Mouse (Mus musculus) MEL (cell line): Measurements from ENCODE around the gene Cdh13. TPM values are rescaled to one million over a fixed set of nuclear protein-coding genes. Genes with fewer than 3 reads are reported as not detected.

ENCODE experiments used
- DNase-seq: peaks from one replicate; pipeline ENCODE4 v3.0.0; 2011; ENCODE audit warnings: low read depth, low spot score
- H3K27ac ChIP-seq: 2 replicates; pipeline ENCODE4 v1.5.1; 2012; ENCODE audit warnings: low read depth, mild to moderate bottlenecking, control low read depth, low read length, moderate library complexity; ENCODE audit not compliant: control insufficient read depth
- H3K27me3 ChIP-seq, 2 experiments: fragments of 150-350 bp in 1 of 2; sonication (generic) in 1 of 2; 2 replicates each; pipeline ENCODE4 v1.6.1; 2012; ENCODE audit warnings: low read length in 2 of 2, mild to moderate bottlenecking in 2 of 2, improper control_type of control experiment in 1 of 2, moderate library complexity in 1 of 2; ENCODE audit not compliant: insufficient read depth in 2 of 2, control insufficient read depth in 1 of 2
- H3K36me3 ChIP-seq, 2 experiments: 2 replicates each; pipeline ENCODE4 v1.6.1; 2012 to 2014; ENCODE audit warnings: low read length in 2 of 2, improper control_type of control experiment in 1 of 2, inconsistent platforms in 1 of 2, mild to moderate bottlenecking in 1 of 2; ENCODE audit not compliant: insufficient read depth in 2 of 2, control insufficient read depth in 1 of 2
- H3K4me1 ChIP-seq, 2 experiments: fragments of 150-350 bp in 1 of 2; sonication (generic) in 1 of 2; 2 replicates each; pipeline ENCODE4 v1.6.1; 2012; ENCODE audit warnings: low read length in 2 of 2, improper control_type of control experiment in 1 of 2, mild to moderate bottlenecking in 1 of 2; ENCODE audit not compliant: insufficient read depth in 2 of 2, control insufficient read depth in 1 of 2
- H3K4me3 ChIP-seq, 2 experiments: fragments of 150-350 bp in 1 of 2; sonication (generic) in 1 of 2; 2 replicates each; pipeline ENCODE4 v1.5.1; 2012; ENCODE audit warnings: low read depth in 2 of 2, low read length in 2 of 2, mild to moderate bottlenecking in 2 of 2, moderate library complexity in 2 of 2, control low read depth in 1 of 2, improper control_type of control experiment in 1 of 2; ENCODE audit not compliant: control insufficient read depth in 1 of 2, insufficient read depth in 1 of 2
- H3K79me2 ChIP-seq: 2 replicates; pipeline ENCODE4 v1.6.1; 2012; ENCODE audit warnings: mild to moderate bottlenecking, low read length, moderate library complexity; ENCODE audit not compliant: control insufficient read depth, poor library complexity, insufficient read depth
- H3K9ac ChIP-seq: 2 replicates; pipeline ENCODE4 v1.6.1; 2012; ENCODE audit warnings: low read depth, mild to moderate bottlenecking, control low read depth, low read length, moderate library complexity; ENCODE audit not compliant: control insufficient read depth, poor library complexity, severe bottlenecking
- H3K9me3 ChIP-seq: fragments of 150-350 bp; sonication (generic); replicated peaks from 2 replicates; pipeline ENCODE4 v1.6.1; 2012; ENCODE audit warnings: mild to moderate bottlenecking, low read length, improper control_type of control experiment, moderate library complexity; ENCODE audit not compliant: insufficient read depth
- BHLHE40 ChIP-seq: IDR thresholded peaks from 2 replicates; pipeline ENCODE4 v1.6.1; 2012; ENCODE audit warnings: low read depth, mild to moderate bottlenecking, inconsistent platforms, low read length, improper control_type of control experiment, borderline replicate concordance
- CHD2 ChIP-seq: IDR thresholded peaks from 2 replicates; pipeline ENCODE4 v1.6.1; 2011; ENCODE audit warnings: low read length, improper control_type of control experiment
- E2F4 ChIP-seq: IDR thresholded peaks from 2 replicates; pipeline ENCODE4 v1.6.1; 2011; ENCODE audit warnings: low read depth, low read length, improper control_type of control experiment, borderline replicate concordance
- EP300 ChIP-seq, 2 experiments: IDR thresholded peaks; 2 replicates each; pipeline ENCODE4 v1.6.1; 2011; ENCODE audit warnings: improper control_type of control experiment in 2 of 2, low read length in 2 of 2, low read depth in 1 of 2, mild to moderate bottlenecking in 1 of 2
- ETS1 ChIP-seq: IDR thresholded peaks from 2 replicates; pipeline ENCODE4 v1.6.1; 2012; ENCODE audit warnings: low read depth, mild to moderate bottlenecking, inconsistent platforms, low read length, improper control_type of control experiment, moderate library complexity
- GATA1 ChIP-seq: IDR thresholded peaks from 2 replicates; pipeline ENCODE4 v1.6.1; 2011; ENCODE audit warnings: low read depth, low read length, improper control_type of control experiment
- JUND ChIP-seq: IDR thresholded peaks from 2 replicates; pipeline ENCODE4 v1.6.1; 2011; ENCODE audit warnings: low read depth, mild to moderate bottlenecking, improper control_type of control experiment, low read length
- MAFK ChIP-seq: IDR thresholded peaks from 2 replicates; pipeline ENCODE4 v1.6.1; 2011; ENCODE audit warnings: low read depth, mild to moderate bottlenecking, low read length, improper control_type of control experiment, borderline replicate concordance
- MEF2A ChIP-seq: IDR thresholded peaks from 2 replicates; pipeline ENCODE4 v1.6.1; 2014; ENCODE audit warnings: low read depth, mild to moderate bottlenecking, inconsistent platforms, low read length, improper control_type of control experiment; ENCODE audit not compliant: poor library complexity, insufficient replicate concordance, severe bottlenecking; ENCODE audit errors: extremely low read depth
- MXI1 ChIP-seq: IDR thresholded peaks from 2 replicates; pipeline ENCODE4 v1.6.1; 2011; ENCODE audit warnings: mild to moderate bottlenecking, low read depth, low read length, improper control_type of control experiment
- POLR2AphosphoS5 ChIP-seq: IDR thresholded peaks from 2 replicates; pipeline ENCODE4 v1.6.1; 2012; ENCODE audit warnings: low read depth, borderline replicate concordance, mild to moderate bottlenecking, inconsistent platforms, low read length, moderate library complexity, mixed read lengths
- RAD21 ChIP-seq: IDR thresholded peaks from 2 replicates; pipeline ENCODE4 v1.6.1; 2011; ENCODE audit warnings: mild to moderate bottlenecking, low read depth, low read length, improper control_type of control experiment
- SIN3A ChIP-seq: IDR thresholded peaks from 2 replicates; pipeline ENCODE4 v1.6.1; 2012; ENCODE audit warnings: low read length, improper control_type of control experiment, inconsistent platforms
- SMC3 ChIP-seq: IDR thresholded peaks from 2 replicates; pipeline ENCODE4 v1.6.1; 2011; ENCODE audit warnings: low read depth, low read length, improper control_type of control experiment
- TAL1 ChIP-seq: IDR thresholded peaks from 2 replicates; pipeline ENCODE4 v1.6.1; 2012; ENCODE audit warnings: mild to moderate bottlenecking, inconsistent platforms, low read length, moderate library complexity, mixed read lengths
- TBP ChIP-seq: IDR thresholded peaks from 2 replicates; pipeline ENCODE4 v1.8.0; 2011; ENCODE audit warnings: low read depth, low read length, improper control_type of control experiment
- TCF12 ChIP-seq: IDR thresholded peaks from 2 replicates; pipeline ENCODE4 v1.6.1; 2014; ENCODE audit warnings: low read depth, mild to moderate bottlenecking, inconsistent platforms, low read length, improper control_type of control experiment, moderate library complexity
- USF1 ChIP-seq: IDR thresholded peaks from 2 replicates; pipeline ENCODE4 v1.6.1; 2014; ENCODE audit warnings: low read depth, mild to moderate bottlenecking, inconsistent platforms, low read length, improper control_type of control experiment, moderate library complexity
- USF2 ChIP-seq, 2 experiments: IDR thresholded peaks; 2 replicates each; pipeline ENCODE4 v1.6.1; 2011 to 2012; ENCODE audit warnings: improper control_type of control experiment in 2 of 2, low read length in 2 of 2, borderline replicate concordance in 1 of 2, inconsistent platforms in 1 of 2, low read depth in 1 of 2, mild to moderate bottlenecking in 1 of 2; ENCODE audit not compliant: insufficient read depth in 1 of 2
- ZKSCAN1 ChIP-seq: IDR thresholded peaks from 2 replicates; pipeline ENCODE4 v1.6.1; 2012; ENCODE audit warnings: low read depth, mild to moderate bottlenecking, inconsistent platforms, low read length, improper control_type of control experiment, moderate library complexity
- ZMIZ1 ChIP-seq: IDR thresholded peaks from 2 replicates; pipeline ENCODE4 v1.6.1; 2012; ENCODE audit warnings: low read depth, mild to moderate bottlenecking, inconsistent platforms, low read length, improper control_type of control experiment, moderate library complexity
- ZNF384 ChIP-seq: IDR thresholded peaks from 2 replicates; pipeline ENCODE4 v1.6.1; 2012; ENCODE audit warnings: low read depth, mild to moderate bottlenecking, inconsistent platforms, low read length, improper control_type of control experiment
- polyA plus RNA-seq, 2 experiments: library from polyadenylated mRNA; stranded (reverse) in 1 of 2; unstranded in 1 of 2; fragments of >175 nt in 1 of 2; fragments of >200 nt in 1 of 2; gene quantifications; 2 replicates each; pipeline versions ENCODE4 v1.2.1 to v1.2.4; 2012; ENCODE audit warnings: low replicate concordance in 2 of 2, low read depth in 1 of 2; ENCODE audit not compliant: insufficient read length in 2 of 2, insufficient read depth in 1 of 2, missing spikeins in 1 of 2
- total RNA-seq: library from RNA; depleted of rRNA; stranded (reverse); fragments of 300-350 nt; gene quantifications from 2 replicates; pipeline ENCODE4 v1.2.3, GENCODE M21; 2012

Cdh13 gene
- total and polyA plus RNA-seq, 3 experiments = not detected

- H3K27ac ChIP-seq = no peak overlapping the region
- no peak overlapping the region for H3K9ac ChIP-seq
- DNase-seq = no peak
- no peaks in the 10 kb centered on the region for H3K4me1 ChIP-seq
- no peaks in the 10 kb centered on the region for H3K36me3 ChIP-seq
- no peaks in the 10 kb centered on the region for H3K79me2 ChIP-seq
- no peak overlapping the region for H3K4me3 ChIP-seq
- no peak for TF ChIP-seq SMC3
- TF ChIP-seq MAFK = no peak
- TF ChIP-seq ZMIZ1 = no peak
- TF ChIP-seq SIN3A = no peak
- TF ChIP-seq BHLHE40 = no peak
- no peak for TF ChIP-seq MXI1
- TF ChIP-seq USF2 (IDR thresholded peaks at IDR 0.05; ENCODE audit: borderline replicate concordance in 1 of 2, insufficient read depth in 1 of 2, low read depth in 1 of 2, low read length in 2 of 2) = no peak
- TF ChIP-seq ZKSCAN1 = no peak
- no peak for TF ChIP-seq E2F4
- no peak for TF ChIP-seq MEF2A
- no peak for TF ChIP-seq TBP
- TF ChIP-seq USF1 = no peak
- TF ChIP-seq ZNF384 = no peak
- TF ChIP-seq, all 39 proteins: peak for 0
- no peaks in the 10 kb centered on the region for H3K9me3 ChIP-seq
- no peaks in the 10 kb centered on the region for H3K27me3 ChIP-seq
Observed at GRCm38 (mm10) chr8:119127841-119128240, 844.3 kb downstream of the Cdh13 start.

DNA sequence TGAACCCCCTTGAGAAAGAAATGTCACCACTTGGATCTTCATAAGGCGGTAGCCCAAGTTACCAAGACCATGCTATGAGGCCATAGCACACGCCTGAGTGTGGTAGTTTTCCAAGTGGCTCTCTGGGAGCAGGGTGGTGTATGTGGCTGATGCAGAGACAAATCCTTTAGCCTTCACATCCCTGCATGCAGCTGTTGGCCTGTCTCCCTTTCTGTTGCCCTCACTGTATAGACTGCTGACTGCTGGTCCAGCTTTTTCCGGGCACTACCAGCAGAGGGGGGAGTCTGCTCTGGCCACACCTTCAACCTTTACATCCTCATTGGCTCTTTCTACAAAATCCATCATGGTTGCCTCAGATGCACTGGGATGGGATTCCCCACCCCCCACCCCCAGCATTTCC, 844.7 kb downstream of the Cdh13 start:
- no peak overlapping the region for H3K27ac ChIP-seq
- H3K4me3 ChIP-seq = no peak overlapping the region
- no peaks in the 10 kb centered on the region for H3K27me3 ChIP-seq
- no peak for TF ChIP-seq MEF2A
- no peak for TF ChIP-seq RAD21
- no peak for TF ChIP-seq TAL1
- no peak for TF ChIP-seq POLR2AphosphoS5
- TF ChIP-seq MAFK = no peak
- TF ChIP-seq EP300 (IDR thresholded peaks at IDR 0.05; ENCODE audit: low read depth in 1 of 2, low read length in 2 of 2) = no peak
- TF ChIP-seq TBP = no peak
- no peak for TF ChIP-seq GATA1
- TF ChIP-seq ZMIZ1 = no peak
- TF ChIP-seq JUND = no peak
- no peak for TF ChIP-seq ETS1
- TF ChIP-seq TCF12 = no peak
- TF ChIP-seq MXI1 = no peak
- no peak for TF ChIP-seq CHD2
- H3K4me1 ChIP-seq = no peaks in the 10 kb centered on the region
- H3K79me2 ChIP-seq = no peaks in the 10 kb centered on the region
- no peaks in the 10 kb centered on the region for H3K36me3 ChIP-seq
- no peak overlapping the region for H3K9ac ChIP-seq
- no peak for DNase-seq
- H3K9me3 ChIP-seq = no peaks in the 10 kb centered on the region
